Mouse (Mus musculus): ENCODE results near the gene Cep135.

Gene Cep135

GRCm38 (mm10) chr5:76645091-76645868, 56.8 kb downstream of the Cep135 start:
- DNase-seq, result no peak

DNA sequence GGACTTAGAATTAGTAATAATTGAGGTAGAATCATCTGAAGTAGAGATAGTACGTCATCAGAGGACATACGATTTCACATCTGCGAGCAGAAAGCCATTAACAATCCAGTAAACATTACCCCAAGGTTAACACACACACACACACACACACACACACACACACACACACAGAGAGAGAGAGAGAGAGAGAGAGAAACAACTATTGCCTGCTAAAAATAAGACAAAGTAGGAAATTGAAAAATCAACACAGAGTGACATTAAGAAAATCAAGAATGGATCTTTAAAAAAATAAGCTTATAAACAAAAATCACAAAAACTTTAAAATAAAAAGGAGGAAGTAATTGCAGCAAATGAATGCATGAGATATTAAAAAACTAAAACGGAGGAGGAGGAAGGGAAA, 61.4 kb downstream of the Cep135 start:
- DNase-seq, result no peak

- no peak for DNase-seq
These were observed 62.7 kb downstream of the Cep135 start for GRCm38 (mm10) chr5:76651151-76651725.

- DNase-seq, result no peak
These were observed 67.7 kb downstream of the Cep135 start, which contains the start of gene C530008M17Rik for GRCm38 (mm10) chr5:76656212-76656611. Gene C530008M17Rik, plus strand, starts transcription at chr5:76656512.

GRCm38 (mm10) chr5:76657245-76658083, 69.0 kb downstream of the Cep135 start:
- DNase-seq, result peak; percentile 76

DNA sequence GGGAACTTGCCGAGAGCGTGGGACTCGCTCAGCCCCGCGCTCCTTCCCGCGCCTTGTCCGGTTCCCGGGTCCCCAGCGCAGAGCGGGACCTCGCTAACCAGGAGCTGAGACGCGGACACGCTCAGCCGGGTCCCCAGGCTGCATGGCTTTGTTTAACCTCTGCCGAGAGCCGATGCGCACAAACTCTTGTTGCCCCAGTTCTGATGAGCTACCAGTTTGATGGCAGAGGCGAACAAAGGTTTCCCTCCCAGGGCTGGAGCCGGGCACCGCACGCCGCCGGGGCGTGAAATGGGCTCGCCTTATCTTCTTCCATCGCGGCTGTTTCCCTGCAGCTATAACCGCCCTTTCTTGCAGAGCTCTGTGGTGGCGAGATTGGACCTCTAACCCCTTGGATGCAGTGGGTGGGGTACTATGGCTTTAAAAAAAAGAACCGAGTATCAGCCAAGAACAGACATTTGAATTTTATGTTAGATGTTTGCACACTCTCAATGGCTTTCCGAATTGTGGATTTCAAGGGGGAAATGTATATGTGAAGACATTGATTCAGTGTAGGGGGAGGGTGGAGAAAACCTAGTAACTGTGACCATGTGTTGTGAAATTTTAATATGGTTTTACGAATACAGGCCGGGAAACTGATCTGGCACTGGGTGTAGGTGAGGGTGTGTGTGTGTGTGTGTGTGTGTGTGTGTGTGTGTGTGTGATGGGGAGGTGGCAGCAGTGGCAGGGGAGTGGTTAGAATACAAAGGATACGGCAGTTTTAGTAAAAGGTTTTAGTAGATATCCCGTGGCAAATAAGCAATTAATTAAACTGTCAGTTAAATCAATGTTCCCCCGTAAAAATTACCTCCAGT, 69.8 kb downstream of the Cep135 start:
- peak; percentile 40 for DNase-seq

GRCm38 (mm10) chr5:76659958-76660635, 71.6 kb downstream of the Cep135 start:
- no peak for DNase-seq

- DNase-seq, result no peak
These were observed 72.8 kb downstream of the Cep135 start for GRCm38 (mm10) chr5:76661310-76661709.

GRCm38 (mm10) chr5:76664936-76665335, 76.4 kb downstream of the Cep135 start:
- DNase-seq, result no peak

DNA sequence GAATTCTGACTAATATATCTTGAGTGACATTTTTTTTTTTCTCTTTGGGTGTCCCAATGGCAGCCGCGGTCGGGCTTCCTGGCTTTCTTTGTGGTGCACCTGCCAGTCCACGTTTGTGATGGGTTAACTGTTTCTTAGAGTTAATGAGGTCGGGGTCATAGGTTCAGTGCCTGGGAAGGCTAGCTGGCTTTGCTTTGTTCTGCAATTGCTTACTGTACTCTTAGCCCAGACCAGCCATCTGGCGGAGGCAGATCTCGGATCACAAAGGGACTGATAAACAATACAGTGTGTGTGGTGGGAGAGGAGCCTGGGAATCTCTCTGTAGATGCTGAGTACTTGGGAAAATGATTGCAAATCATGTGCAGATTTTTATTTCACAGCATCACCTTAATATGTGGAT, 76.9 kb downstream of the Cep135 start:
- no peak for DNase-seq

- DNase-seq, result no peak
These were observed 77.7 kb downstream of the Cep135 start for GRCm38 (mm10) chr5:76666026-76666756.

- DNase-seq, result no peak
These were observed 79.6 kb downstream of the Cep135 start for GRCm38 (mm10) chr5:76668118-76668517.

GRCm38 (mm10) chr5:76668547-76668946, 80.0 kb downstream of the Cep135 start:
- no peak for DNase-seq

DNA sequence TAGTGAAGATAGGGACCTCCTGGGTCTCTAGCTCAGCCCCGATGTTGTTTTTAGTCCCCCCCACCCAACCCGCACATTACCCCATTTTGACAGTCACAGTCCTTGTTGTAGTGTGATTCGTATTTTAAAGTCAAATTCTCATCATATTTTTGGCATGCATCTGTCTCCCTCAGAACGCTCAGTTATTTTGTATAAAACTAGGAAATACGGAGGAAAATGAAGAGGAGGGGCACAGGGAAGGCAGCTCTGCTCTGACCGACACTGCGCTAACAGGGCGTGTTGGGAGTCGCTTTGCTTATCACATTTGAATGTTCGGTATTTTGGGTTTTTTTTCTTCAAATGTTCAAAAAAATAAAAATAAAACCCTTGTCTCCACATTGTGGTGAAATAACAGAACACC, 81.7 kb downstream of the Cep135 start:
- DNase-seq, result no peak

DNA sequence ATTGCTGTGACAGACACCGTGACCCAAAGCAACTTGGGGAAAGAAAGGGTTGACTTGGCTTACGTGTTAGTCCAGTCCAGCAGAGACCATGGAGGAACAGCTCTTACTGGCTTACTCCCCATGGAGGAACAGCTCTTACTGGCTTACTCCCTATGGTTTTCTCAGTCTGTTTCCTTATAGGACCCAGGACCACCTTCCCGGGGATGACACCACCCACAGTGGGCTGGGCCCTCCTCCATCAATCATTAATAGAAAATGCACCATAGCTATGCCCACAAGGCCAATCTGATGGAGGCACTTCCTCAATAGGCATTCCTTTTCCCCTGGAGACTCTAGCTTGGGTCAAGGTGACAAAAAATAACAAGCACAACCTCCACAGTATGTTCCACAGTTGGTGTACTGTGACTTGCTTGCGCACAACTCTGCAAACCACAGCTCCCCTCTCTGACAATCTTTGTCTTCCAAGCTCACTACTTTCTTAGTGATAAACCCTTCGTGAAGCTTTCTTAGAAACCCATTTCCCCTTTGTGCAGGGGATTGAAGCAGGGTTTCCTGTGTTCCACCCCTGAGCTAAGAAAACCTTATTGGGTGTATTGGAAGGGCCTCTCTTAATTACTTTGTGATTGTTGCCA, 85.6 kb downstream of the Cep135 start:
- DNase-seq, result no peak

DNA sequence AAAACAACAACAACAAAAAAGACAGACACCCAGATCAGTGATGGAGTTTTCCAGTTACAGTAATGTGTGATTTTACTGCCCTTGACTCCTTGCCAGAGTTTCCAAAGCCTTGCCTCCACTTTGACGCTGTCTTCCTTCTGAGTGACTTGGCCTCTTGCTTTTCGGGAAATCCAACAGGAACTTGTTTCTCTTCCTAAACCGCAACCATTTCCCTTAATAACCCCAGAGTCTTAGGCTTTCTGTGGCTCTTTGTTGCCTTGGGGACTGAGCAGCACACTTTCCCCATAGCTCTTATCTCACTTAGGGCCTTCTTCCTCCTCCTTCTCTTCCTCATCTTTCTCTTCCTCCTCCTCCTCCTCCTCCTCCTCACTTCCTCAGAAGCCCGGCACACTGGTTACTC, 86.9 kb downstream of the Cep135 start:
- DNase-seq, result no peak

GRCm38 (mm10) chr5:76680959-76681358, 92.5 kb downstream of the Cep135 start:
- no peak for DNase-seq

DNA sequence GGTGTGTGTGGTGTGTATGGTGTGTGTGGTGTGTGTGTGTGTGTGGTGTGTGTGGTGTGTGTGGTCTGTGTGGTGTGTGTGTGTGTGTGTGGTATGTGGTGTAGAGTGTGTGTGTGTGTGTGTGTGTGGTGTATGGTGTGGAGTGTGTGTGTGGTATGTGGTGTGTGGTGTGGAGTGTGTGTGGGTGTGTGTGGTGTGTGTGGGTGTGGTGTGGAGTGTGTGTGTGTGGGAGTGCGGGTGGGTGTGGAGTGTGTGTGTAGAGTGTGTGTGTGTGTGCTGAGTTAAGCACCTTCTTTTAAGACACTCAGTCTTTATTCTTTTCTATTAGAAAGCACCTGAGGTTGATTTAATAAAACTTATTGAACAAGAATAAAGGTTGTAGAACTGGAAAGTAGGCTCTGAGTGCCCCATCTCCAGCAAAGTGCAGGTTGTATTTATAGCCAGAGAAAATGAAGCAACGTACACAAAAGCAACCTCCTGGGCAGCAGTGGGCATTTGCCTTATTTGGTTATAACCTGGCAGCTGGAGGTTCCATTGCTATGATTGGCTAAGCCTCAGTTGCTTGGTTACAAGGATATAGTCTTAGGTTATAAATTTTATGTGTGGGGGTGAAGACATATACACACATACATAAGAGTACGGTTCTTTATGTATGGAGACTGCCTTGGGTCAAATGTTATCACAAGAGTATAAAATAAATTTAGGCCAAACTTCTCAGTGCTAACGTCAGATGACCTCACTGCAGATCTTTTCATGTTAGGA, 93.6 kb downstream of the Cep135 start:
- no peak for DNase-seq

- no peak for DNase-seq
These were observed 95.0 kb downstream of the Cep135 start for GRCm38 (mm10) chr5:76683455-76683854.

Measured in right cerebral cortex, postnatal 14 days (tissue).